Mouse (Mus musculus): ENCODE results near the gene Rufy2.

GRCm38 (mm10) chr10:63026156-63026794, 46.3 kb downstream of the Rufy2 start:
- no peak for TF ChIP-seq CHD2 (IDR thresholded peaks at IDR 0.05; ENCODE audit: low read depth, low read length)
- TF ChIP-seq ZNF384 (IDR thresholded peaks at IDR 0.05; ENCODE audit: low read depth, low read length), result no peak; the same call in 1 of the 2 replicates
- TF ChIP-seq MAFK (IDR thresholded peaks at IDR 0.05; ENCODE audit: insufficient read depth, low read depth, low read length), result no peak

Data from ES-E14 (cell line).